10 mouse cellular contexts compared by ENCODE assay signal in the genomic region with DNA sequence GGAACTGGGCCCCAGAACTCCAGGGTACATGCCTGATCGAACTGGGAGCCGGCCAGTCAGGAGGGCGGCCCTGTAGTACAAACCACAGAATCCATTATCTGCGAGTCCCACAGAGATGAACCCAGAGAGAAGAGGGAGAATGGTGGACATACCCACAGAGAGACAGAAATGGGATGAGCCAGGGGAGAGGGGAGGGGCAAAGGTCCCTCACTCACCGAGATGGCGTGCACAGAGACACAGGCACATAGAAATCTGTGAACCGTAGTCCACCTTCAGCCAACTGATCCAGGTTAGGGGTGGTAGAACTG. TPM values are rescaled to one million over a fixed set of nuclear protein-coding genes. Genes with fewer than 3 reads are reported as not detected.
DNase-seq lines count a peak whose midpoint lies in the region; ATAC-seq and TF ChIP-seq lines count a peak whose summit lies in the region.
"Had no signal": no experiment of that assay in that cellular context is flagged by ENCODE, and none has a peak within 500 bp of the region (broad histone marks: within the 10 kb centered on the region; RNA-seq: fewer than 3 reads in every experiment).

No protein-coding gene starts in this region.

- H3K79me2 ChIP-seq in CH12.LX (replicated peaks; ENCODE audit: control insufficient read depth, extremely low read depth, insufficient read depth, poor library complexity, severe bottlenecking) (no peaks in the 10 kb centered on the region), macrophage (ENCODE audit: inconsistent target) (no peaks in the 10 kb centered on the region; the same call in 1 of the 2 replicates)

- H3K27ac ChIP-seq in gastrocnemius, adult 2 months, result peak overlapping the region; percentile 90; the same call in 1 of the 2 replicates
- H3K27ac ChIP-seq in CH12.LX (ENCODE audit: insufficient read depth, low read depth), result no peak overlapping the region
- H3K27ac ChIP-seq in heart, postnatal 0 days (ENCODE audit: low read depth), result no peak overlapping the region
- peak overlapping the region; percentile 71 for H3K27ac ChIP-seq in macrophage

- no peak for TF ChIP-seq POLR2A in CH12.LX (IDR thresholded peaks at IDR 0.05; ENCODE audit: low read depth, low read length)

- peak overlapping the region; percentile 73 for H3K4me3 ChIP-seq in gastrocnemius, adult 2 months
- peak overlapping the region; percentile 61 to 71 (median 63) for H3K4me3 ChIP-seq in CH12.LX (replicated peaks in 1 of 3; ENCODE audit: low read depth in 2 of 3, low read length in 2 of 3, poor library complexity in 1 of 3)
- H3K4me3 ChIP-seq in heart, postnatal 0 days (ENCODE audit: low read depth, low read length), result peak overlapping the region; percentile 54
- H3K4me3 ChIP-seq in macrophage (ENCODE audit: inconsistent target), result peak overlapping the region; percentile 83

- peak overlapping the region; percentile 60; the same call in 1 of the 2 replicates for H3K9ac ChIP-seq in CH12.LX (ENCODE audit: insufficient read depth, low read depth)
- H3K9ac ChIP-seq in heart, postnatal 0 days (replicated peaks; ENCODE audit: low read depth, low read length), result no peak overlapping the region

- ATAC-seq in heart, postnatal 0 days (ENCODE audit: insufficient read depth, low read depth), result no peak

- H3K36me3 ChIP-seq in CH12.LX (replicated peaks in 1 of 2; ENCODE audit: control insufficient read depth in 1 of 2, insufficient read depth in 1 of 2, low read length in 1 of 2), result peaks cover 1 to 29% of the 10 kb centered on the region in 2 experiments
- H3K36me3 ChIP-seq in heart, postnatal 0 days (replicated peaks; ENCODE audit: control insufficient read depth, insufficient read depth, low read length), result no peaks in the 10 kb centered on the region
- no peaks in the 10 kb centered on the region for H3K36me3 ChIP-seq in macrophage (ENCODE audit: inconsistent target)

- TF ChIP-seq EP300 in CH12.LX (IDR thresholded peaks at IDR 0.05; ENCODE audit: low read length), result no peak
- no peak for TF ChIP-seq EP300 in heart, postnatal 0 days (IDR thresholded peaks at IDR 0.05; ENCODE audit: low read depth)

- in situ Hi-C loops in CH12.LX (cut with MboI; ENCODE audit: low pct_ligation_motif_present, low pct_unique_long_range_greater_than_20kb, low sequenced_read_pairs), result loop anchor here (5.0 kb wide), 1 partner anchor 57 kb away; no protein-coding TSS in a partner anchor

- peak overlapping the region; percentile 59 for H3K4me2 ChIP-seq in CH12.LX (ENCODE audit: insufficient read depth, low read depth, poor library complexity, severe bottlenecking)
- H3K4me2 ChIP-seq in heart, postnatal 0 days (ENCODE audit: low read depth, low read length), result peak overlapping the region; percentile 88

- dilution Hi-C loops in CH12.LX (cut with MboI; ENCODE audit: extremely low pct_ligation_motif_present, extremely low pct_unique_long_range_greater_than_20kb, low sequenced_read_pairs), result no loop called here

- peaks cover 9 to 29% of the 10 kb centered on the region in 2 experiments for H3K4me1 ChIP-seq in CH12.LX (ENCODE audit: control insufficient read depth in 1 of 2, insufficient read depth in 2 of 2)
- H3K4me1 ChIP-seq in heart, postnatal 0 days (ENCODE audit: control insufficient read depth, insufficient read depth), result peaks cover 10% of the 10 kb centered on the region

- no peak for TF ChIP-seq RAD21 in CH12.LX (IDR thresholded peaks at IDR 0.05; ENCODE audit: low read depth, low read length)

- no peak for DNase-seq in gastrocnemius, adult 2 months
- no peak for DNase-seq in gastrocnemius, adult 8-10 months (ENCODE audit: low spot score in 2 of 2)
- no peak for DNase-seq in CH12.LX (ENCODE audit: extremely low read depth)
- no peak for DNase-seq in heart, postnatal 0 days (ENCODE audit: low spot score)
- DNase-seq in frontal cortex, postnatal 25 days (ENCODE audit: low spot score in 2 of 2), result no peak
- no peak for DNase-seq in adrenal gland, postnatal 4 days (ENCODE audit: low spot score in 2 of 2)
- no peak for DNase-seq in layer of hippocampus, postnatal 25 days (ENCODE audit: extremely low spot score in 1 of 2, low spot score in 1 of 2)
- DNase-seq: layer of hippocampus, adult 9-11 months; thymus, postnatal 25 days had no signal

- H3K9me3 ChIP-seq in CH12.LX (replicated peaks; ENCODE audit: low read length), result no peaks in the 10 kb centered on the region
- no peaks in the 10 kb centered on the region for H3K9me3 ChIP-seq in heart, postnatal 0 days (replicated peaks; ENCODE audit: control insufficient read depth, low read length)

- intact Hi-C loops in gastrocnemius, adult 2 months (cut with DNase I), result no loop called here

- TF ChIP-seq CTCF in gastrocnemius, adult 2 months (IDR thresholded peaks at IDR 0.05), result no peak
- no peak for TF ChIP-seq CTCF in CH12.LX (conservative IDR thresholded peaks at IDR 0.05 in 1 of 2, IDR thresholded peaks at IDR 0.05 in 1 of 2; ENCODE audit: low read depth in 2 of 2, low read length in 2 of 2)
- TF ChIP-seq CTCF in heart, postnatal 0 days (IDR thresholded peaks at IDR 0.05; ENCODE audit: low read depth), result no peak

- WGBS in heart, postnatal 0 days, result 88% methylated on average over 7 of the region's 7 CpGs
- WGBS in macrophage (ENCODE audit: missing documents), result 90% methylated on average over 7 of the region's 7 CpGs

- H3K27me3 ChIP-seq in CH12.LX (replicated peaks), result no peaks in the 10 kb centered on the region
- no peaks in the 10 kb centered on the region for H3K27me3 ChIP-seq in heart, postnatal 0 days (ENCODE audit: control insufficient read depth, insufficient read depth, low read length)

RNA-seq across cellular contexts. Expression of gene Arsa, which starts 2.0 kb away (rescaled TPM):
- 1 to 10 TPM; 3.0 to 4.6 TPM for total RNA-seq in gastrocnemius, adult 2 months (2021)
- 1 to 10 TPM; 1.7 to 3.9 (median 2.8) TPM for total RNA-seq in gastrocnemius, adult 8-10 months (2022)
- total RNA-seq in CH12.LX (2012; rRNA removed) (6.3 and 9.3 TPM in 2 replicates), CH12.LX (2014; rRNA removed) (8.3 and 10.3 TPM in 2 replicates)
- polyA plus RNA-seq in CH12.LX (2012; ENCODE audit: insufficient read length, low read depth) (9.5 and 9.9 TPM in 2 replicates), macrophage (2018) (18.4 to 33.2 TPM (median 20.7 TPM) in 3 replicates)
- total RNA-seq in heart, postnatal 0 days (2014; rRNA removed; ENCODE audit: low replicate concordance), result 14.1 and 17.6 TPM in 2 replicates
- polyA plus RNA-seq in heart, postnatal 0 days (2015; fragmentation: Nextera tagmentation; extraction: Ambion mirVana), result 10.4 and 12.7 TPM in 2 replicates
- total RNA-seq in macrophage (2018; cell fraction: chromatin; rRNA removed), result 10 to 100 TPM in 13 of 26 experiments, 1 to 10 TPM in 13; 4.4 to 18.8 (median 10.1) TPM
- 10 to 100 TPM; 14.7 to 36.7 (median 23.2) TPM for total RNA-seq in macrophage (2018; cell fraction: cytosol; rRNA removed)
- 10 to 100 TPM; 11.3 to 47.0 (median 31.8) TPM for total RNA-seq in macrophage (2018; cell fraction: nucleus; rRNA removed)
- total RNA-seq in adrenal gland, postnatal 4 days (2021), result 10 to 100 TPM; 24.4 to 25.0 TPM
- 10 to 100 TPM; 29.4 to 29.6 TPM for total RNA-seq in layer of hippocampus, postnatal 25 days (2021)

RNA-seq across cellular contexts. Expression of gene Mapk8ip2, which starts 21.5 kb away (rescaled TPM):
- under 1 TPM; 0.08 to 0.25 TPM for total RNA-seq in gastrocnemius, adult 2 months (2021)
- under 1 TPM in 3 of 4 experiments, not detected in 1; 0.10 to 0.65 (median 0.56) TPM for total RNA-seq in gastrocnemius, adult 8-10 months (2022)
- 0.04 TPM in 1 of 2 replicates, not detected in the other for total RNA-seq in CH12.LX (2012; rRNA removed)
- not detected in 2 replicates for total RNA-seq in CH12.LX (2014; rRNA removed)
- not detected in 2 replicates for polyA plus RNA-seq in CH12.LX (2012; ENCODE audit: insufficient read length, low read depth)
- total RNA-seq in heart, postnatal 0 days (2014; rRNA removed; ENCODE audit: low replicate concordance), result 0.84 TPM in 1 of 2 replicates, not detected in the other
- polyA plus RNA-seq in heart, postnatal 0 days (2015; fragmentation: Nextera tagmentation; extraction: Ambion mirVana), result 0.15 and 0.23 TPM in 2 replicates
- not detected for total RNA-seq in macrophage (2018; cell fraction: chromatin; rRNA removed)
- not detected for total RNA-seq in macrophage (2018; cell fraction: cytosol; rRNA removed)
- total RNA-seq in macrophage (2018; cell fraction: nucleus; rRNA removed), result not detected
- polyA plus RNA-seq in macrophage (2018), result not detected in 3 replicates
- total RNA-seq in adrenal gland, postnatal 4 days (2021), result 10 to 100 TPM; 20.4 to 22.1 TPM
- total RNA-seq in layer of hippocampus, postnatal 25 days (2021), result 100 to 1,000 TPM; 242 to 243 TPM

RNA-seq across cellular contexts. Expression of gene Shank3, which starts 24.2 kb away (rescaled TPM):
- total RNA-seq in gastrocnemius, adult 2 months (2021), result 10 to 100 TPM; 12.2 to 20.4 TPM
- total RNA-seq in gastrocnemius, adult 8-10 months (2022), result 10 to 100 TPM in 2 of 4 experiments, 1 to 10 TPM in 2; 5.9 to 11.7 (median 8.8) TPM
- total RNA-seq in CH12.LX (2012; rRNA removed) (not detected in 2 replicates), CH12.LX (2014; rRNA removed) (not detected in 2 replicates)
- polyA plus RNA-seq in CH12.LX (2012; ENCODE audit: insufficient read length, low read depth) (not detected in 2 replicates), macrophage (2018) (not detected in 3 replicates)
- total RNA-seq in heart, postnatal 0 days (2014; rRNA removed; ENCODE audit: low replicate concordance), result 17.1 and 26.5 TPM in 2 replicates
- polyA plus RNA-seq in heart, postnatal 0 days (2015; fragmentation: Nextera tagmentation; extraction: Ambion mirVana), result 0.81 and 1.1 TPM in 2 replicates
- total RNA-seq in macrophage (2018; cell fraction: chromatin; rRNA removed), result under 1 TPM in 2 of 26 experiments, not detected in 24; 0.06 to 0.16 TPM
- under 1 TPM in 1 of 26 experiments, not detected in 25; under 0.01 TPM for total RNA-seq in macrophage (2018; cell fraction: cytosol; rRNA removed)
- total RNA-seq in macrophage (2018; cell fraction: nucleus; rRNA removed), result not detected
- 10 to 100 TPM; 58.7 to 66.0 TPM for total RNA-seq in adrenal gland, postnatal 4 days (2021)
- total RNA-seq in layer of hippocampus, postnatal 25 days (2021), result 100 to 1,000 TPM; 235 to 265 TPM

RNA-seq across cellular contexts. Expression of gene Chkb, which starts 45.5 kb away (rescaled TPM):
- 10 to 100 TPM; 21.4 to 23.3 TPM for total RNA-seq in gastrocnemius, adult 2 months (2021)
- 10 to 100 TPM; 23.3 to 25.8 (median 25.1) TPM for total RNA-seq in gastrocnemius, adult 8-10 months (2022)
- total RNA-seq in CH12.LX (2012; rRNA removed), result 24.0 and 26.4 TPM in 2 replicates
- 21.1 and 25.9 TPM in 2 replicates for total RNA-seq in CH12.LX (2014; rRNA removed)
- 25.0 and 31.8 TPM in 2 replicates for polyA plus RNA-seq in CH12.LX (2012; ENCODE audit: insufficient read length, low read depth)
- 64.5 and 78.3 TPM in 2 replicates for total RNA-seq in heart, postnatal 0 days (2014; rRNA removed; ENCODE audit: low replicate concordance)
- polyA plus RNA-seq in heart, postnatal 0 days (2015; fragmentation: Nextera tagmentation; extraction: Ambion mirVana), result 130 and 142 TPM in 2 replicates
- 100 to 1,000 TPM; 165 to 422 (median 231) TPM for total RNA-seq in macrophage (2018; cell fraction: chromatin; rRNA removed)
- total RNA-seq in macrophage (2018; cell fraction: cytosol; rRNA removed), result 10 to 100 TPM; 18.0 to 54.2 (median 29.9) TPM
- total RNA-seq in macrophage (2018; cell fraction: nucleus; rRNA removed), result 100 to 1,000 TPM; 102 to 409 (median 198) TPM
- polyA plus RNA-seq in macrophage (2018), result 26.6 to 54.6 TPM (median 36.7 TPM) in 3 replicates
- total RNA-seq in adrenal gland, postnatal 4 days (2021), result 10 to 100 TPM; 87.1 to 87.7 TPM
- 10 to 100 TPM; 34.3 to 43.4 TPM for total RNA-seq in layer of hippocampus, postnatal 25 days (2021)

RNA-seq across cellular contexts. Expression of gene Gm44502, which starts 45.8 kb away (rescaled TPM):
- total RNA-seq in gastrocnemius, adult 2 months (2021), result 1 to 10 TPM in 1 of 2 experiments, under 1 TPM in 1; 0.87 to 2.0 TPM
- total RNA-seq in gastrocnemius, adult 8-10 months (2022), result 1 to 10 TPM in 2 of 4 experiments, under 1 TPM in 2; 0.81 to 2.2 (median 1.0) TPM
- total RNA-seq in CH12.LX (2012; rRNA removed) (0.13 and 0.34 TPM in 2 replicates), CH12.LX (2014; rRNA removed) (0.15 TPM in 1 of 2 replicates, not detected in the other)
- polyA plus RNA-seq in CH12.LX (2012; ENCODE audit: insufficient read length, low read depth) (1.9 TPM in 1 of 2 replicates, not detected in the other), macrophage (2018) (0.07 to 0.42 TPM in 2 of 3 replicates, not detected in the other)
- total RNA-seq in heart, postnatal 0 days (2014; rRNA removed; ENCODE audit: low replicate concordance), result 0.08 and 2.4 TPM in 2 replicates
- 0.80 and 0.82 TPM in 2 replicates for polyA plus RNA-seq in heart, postnatal 0 days (2015; fragmentation: Nextera tagmentation; extraction: Ambion mirVana)
- total RNA-seq in macrophage (2018; cell fraction: chromatin; rRNA removed), result 1 to 10 TPM in 24 of 26 experiments, under 1 TPM in 1, not detected in 1; 0.99 to 5.0 (median 3.0) TPM
- under 1 TPM in 14 of 26 experiments, not detected in 12; 0.03 to 0.22 (median 0.08) TPM for total RNA-seq in macrophage (2018; cell fraction: cytosol; rRNA removed)
- total RNA-seq in macrophage (2018; cell fraction: nucleus; rRNA removed), result 1 to 10 TPM in 15 of 26 experiments, under 1 TPM in 10, not detected in 1; 0.49 to 6.1 (median 1.2) TPM
- 1 to 10 TPM in 1 of 2 experiments, under 1 TPM in 1; 0.84 to 1.9 TPM for total RNA-seq in adrenal gland, postnatal 4 days (2021)
- not detected for total RNA-seq in layer of hippocampus, postnatal 25 days (2021)

Comparison
In these comparisons a context has a peak if more than half of its experiments do, and no peak if none do; other contexts are left out.
1. H3K27ac ChIP-seq: peak in gastrocnemius, adult 2 months (single experiment) and macrophage (single experiment); none in CH12.LX (single experiment) and heart, postnatal 0 days (single experiment).
2. RNA of gene Mapk8ip2, which starts 21.5 kb away (total RNA-seq): 242 to 243 TPM in layer of hippocampus, postnatal 25 days and 20.4 to 22.1 TPM in adrenal gland, postnatal 4 days; 0.84 TPM in heart, postnatal 0 days, 0.10 to 0.65 TPM in gastrocnemius, adult 8-10 months, 0.08 to 0.25 TPM in gastrocnemius, adult 2 months and 0.04 TPM in CH12.LX; every median in the first group is over 10 times any median in the second.
3. RNA of gene Shank3, which starts 24.2 kb away (total RNA-seq): 235 to 265 TPM in layer of hippocampus, postnatal 25 days, 58.7 to 66.0 TPM in adrenal gland, postnatal 4 days, 17.1 to 26.5 TPM in heart, postnatal 0 days, 12.2 to 20.4 TPM in gastrocnemius, adult 2 months and 5.9 to 11.7 TPM in gastrocnemius, adult 8-10 months; not detected in CH12.LX; every median in the first group is over 4 times any median in the second.
4. Peak in every context shown above with its lines, with median percentiles within 50 percentile points of each other: H3K4me3 ChIP-seq.